Mouse (Mus musculus) bone marrow macrophage, adult 2 months (primary cell): ENCODE measurements around the gene Glod4.

Experiments used
- CTCF ChIP-seq: IDR thresholded peaks from 2 replicates; pipeline ENCODE4 v1.5.1; 2012; ENCODE audit warnings: low read depth, mild to moderate bottlenecking, low read length, moderate library complexity
- POLR2A ChIP-seq: IDR thresholded peaks from 2 replicates; pipeline ENCODE4 v1.6.1; 2012; ENCODE audit warnings: mild to moderate bottlenecking, low read depth, low read length, borderline replicate concordance

- TF ChIP-seq CTCF (no peak), POLR2A (no peak)
Measured at GRCm38 (mm10) chr11:76153236-76153951, 90.1 kb downstream of the Glod4 start.
